Mouse (Mus musculus): ENCODE data around the gene Ifngr1. TPM values are rescaled to one million over a fixed set of nuclear protein-coding genes. Genes with fewer than 3 reads are reported as not detected.

Gene Ifngr1
- total RNA-seq, 2 experiments from 2014 or later, result 163 to 197 TPM

DNA sequence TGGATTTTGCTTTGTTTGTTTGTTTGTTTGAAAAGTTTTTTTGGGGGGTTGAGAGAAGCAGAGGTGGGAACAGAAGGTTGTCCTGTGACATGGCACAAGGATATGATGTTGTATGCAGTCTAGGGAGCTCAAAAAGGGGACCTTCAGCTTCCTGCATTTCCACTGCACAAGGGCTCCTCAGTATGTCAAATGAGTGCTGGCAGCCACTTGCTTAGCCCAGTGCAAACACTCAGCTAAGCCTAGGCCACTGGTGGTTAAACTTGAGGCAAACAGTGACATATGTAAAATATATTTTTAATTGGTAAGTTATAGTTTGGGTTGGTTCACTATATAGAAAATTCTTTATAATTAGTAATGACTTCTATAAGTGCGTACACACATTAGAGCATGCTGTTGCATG lies 32.9 kb downstream of the Ifngr1 start:
- no peak for ATAC-seq (replicated peaks; ENCODE audit: low FRiP score, low TSS enrichment, poor library complexity, severe bottlenecking)

DNA sequence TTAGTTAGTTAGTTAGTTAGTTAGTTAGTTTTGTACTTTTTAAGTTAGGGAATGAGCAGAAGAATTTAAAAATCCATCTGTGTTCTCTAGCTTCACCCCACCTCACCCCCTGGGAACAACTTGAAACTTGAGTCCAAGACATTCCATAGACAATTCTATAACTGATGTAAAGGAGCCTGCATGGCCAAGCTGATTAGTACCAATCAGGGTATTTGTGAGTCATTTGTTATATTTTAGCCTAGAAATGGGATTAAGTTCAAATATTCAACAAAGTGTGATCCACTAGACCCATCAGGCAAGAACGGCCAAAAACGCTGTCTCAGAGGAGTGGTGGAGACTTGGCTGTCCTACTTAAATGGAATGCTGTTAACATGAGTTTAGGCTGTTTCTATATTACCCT lies 35.6 kb downstream of the Ifngr1 start:
- no peak for ATAC-seq (replicated peaks; ENCODE audit: low FRiP score, low TSS enrichment, poor library complexity, severe bottlenecking)

DNA sequence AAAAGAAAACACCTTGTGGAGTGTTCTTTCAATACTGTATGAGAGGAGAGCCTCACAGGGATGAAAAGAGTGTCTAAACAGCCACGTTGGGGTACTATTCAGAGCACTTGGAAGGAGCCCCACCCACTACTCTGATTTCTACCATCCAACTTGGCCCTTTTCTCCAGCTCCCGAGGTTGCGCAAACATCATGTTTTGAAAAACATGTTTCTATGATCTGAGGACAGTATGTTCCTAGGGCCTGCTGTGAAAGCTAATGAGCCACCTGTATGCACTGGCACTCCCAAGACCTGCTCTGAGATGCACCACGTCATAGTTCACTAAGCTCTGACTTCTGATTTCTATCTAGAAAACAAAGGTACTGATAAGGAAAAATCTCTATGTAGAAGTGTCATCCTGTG lies 36.0 kb downstream of the Ifngr1 start:
- no peak for ATAC-seq (replicated peaks; ENCODE audit: low FRiP score, low TSS enrichment, poor library complexity, severe bottlenecking)

DNA sequence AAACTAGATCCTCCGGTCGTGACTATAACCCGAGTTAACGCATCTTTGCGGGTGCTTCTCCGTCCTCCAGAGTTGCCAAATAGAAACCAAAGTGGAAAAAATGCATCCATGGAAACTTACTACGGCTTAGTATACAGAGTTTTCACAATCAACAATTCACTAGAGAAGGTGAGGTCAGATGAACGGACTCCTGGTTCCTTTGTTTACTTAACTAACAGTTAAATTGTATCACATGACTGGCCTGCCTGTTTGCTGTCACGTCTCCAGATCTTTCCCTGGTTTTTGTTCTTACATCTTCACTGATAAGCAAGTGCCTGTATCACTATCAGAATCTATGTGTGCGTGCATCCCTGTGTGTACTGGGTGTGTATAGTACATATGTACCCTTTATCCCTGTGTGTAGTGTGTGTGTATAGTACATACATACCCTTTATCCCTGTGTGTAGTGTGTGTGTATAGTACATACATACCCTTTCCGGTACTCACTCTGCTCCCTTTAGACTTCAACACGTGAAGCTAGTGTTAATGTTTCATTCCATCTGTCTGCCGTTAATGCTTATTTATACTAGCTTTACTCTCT lies 40.0 kb downstream of the Ifngr1 start:
- ATAC-seq (replicated peaks; ENCODE audit: low FRiP score, low TSS enrichment, poor library complexity, severe bottlenecking), result no peak

DNA sequence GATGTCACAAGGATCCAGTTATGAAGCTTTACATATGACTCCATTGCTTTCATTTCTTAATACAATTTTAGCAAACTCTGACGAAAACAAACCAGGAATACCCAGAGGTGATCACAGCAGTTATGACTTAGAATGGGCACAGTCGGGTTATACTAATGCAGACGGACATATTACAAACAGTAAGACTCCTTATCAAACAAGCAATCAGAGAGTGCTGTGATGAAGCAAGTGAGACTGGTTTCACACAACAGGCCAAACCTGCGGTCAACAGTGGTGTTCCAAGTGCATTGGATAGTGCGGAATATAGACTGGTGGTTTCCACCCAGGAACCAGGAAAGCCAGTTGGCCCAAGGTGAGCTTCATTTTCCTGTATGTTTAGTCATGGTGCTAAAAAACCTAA lies 47.1 kb downstream of the Ifngr1 start:
- ATAC-seq (replicated peaks; ENCODE audit: low FRiP score, low TSS enrichment, poor library complexity, severe bottlenecking), result no peak

DNA sequence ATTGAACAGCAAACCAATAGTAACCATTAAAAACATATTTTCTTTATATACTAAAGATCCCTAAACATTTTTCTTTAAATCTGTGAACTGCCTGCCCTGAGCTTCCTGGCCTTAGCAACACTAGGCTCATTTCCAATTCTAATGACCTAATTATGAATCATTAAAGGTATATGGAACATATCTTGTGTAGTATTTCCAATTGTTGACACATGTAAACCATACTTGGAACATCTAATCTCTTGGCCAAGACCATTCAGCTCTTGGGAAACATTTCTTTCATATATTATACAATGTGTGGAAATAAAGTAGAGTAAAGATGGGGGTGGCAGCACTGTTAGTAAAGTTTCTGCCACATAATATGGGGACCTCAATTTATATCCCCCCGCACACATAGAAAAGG lies 47.9 kb downstream of the Ifngr1 start:
- ATAC-seq (replicated peaks; ENCODE audit: low FRiP score, low TSS enrichment, poor library complexity, severe bottlenecking), result no peak

DNA sequence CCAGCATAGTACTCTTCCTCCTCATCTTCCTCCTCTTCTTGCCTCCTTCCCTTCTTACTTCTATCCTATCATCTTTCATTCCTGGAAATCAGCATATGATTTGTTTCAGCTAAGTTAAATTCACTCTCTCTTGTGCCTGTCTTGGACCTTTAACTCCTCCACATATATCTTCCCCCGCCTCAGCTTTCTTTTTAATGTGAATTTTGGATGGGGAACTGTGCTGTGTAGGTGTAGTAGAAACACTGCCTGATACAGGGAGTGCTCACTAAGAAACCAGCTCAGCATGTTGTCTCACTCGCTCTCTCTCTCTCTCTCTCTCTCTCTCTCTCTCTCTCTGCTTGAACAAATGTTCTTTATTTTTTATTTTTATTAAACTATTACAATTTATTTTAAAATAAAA lies 53.4 kb downstream of the Ifngr1 start:
- no peak for ATAC-seq (replicated peaks; ENCODE audit: low FRiP score, low TSS enrichment, poor library complexity, severe bottlenecking)

DNA sequence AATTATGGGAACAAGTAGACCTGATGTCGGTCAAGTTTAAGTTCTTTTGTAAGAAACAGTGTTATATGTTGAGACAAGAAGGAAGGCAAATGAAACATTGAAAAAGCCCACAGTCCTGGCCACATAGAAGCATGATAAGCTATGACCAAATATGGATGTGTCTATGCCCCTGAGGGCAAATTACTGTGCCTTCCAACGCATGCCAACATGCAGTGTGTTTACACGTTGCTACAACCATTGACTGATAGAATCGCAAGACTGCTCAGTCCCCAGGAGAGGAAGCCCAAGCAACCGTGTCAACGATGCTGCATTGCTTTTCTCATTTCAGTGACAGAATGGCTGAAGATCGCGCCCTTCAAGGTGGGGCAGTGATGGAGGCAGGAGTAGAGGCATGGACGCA lies 65.7 kb downstream of the Ifngr1 start:
- ATAC-seq (replicated peaks; ENCODE audit: low FRiP score, low TSS enrichment, poor library complexity, severe bottlenecking), result no peak

Other genes with a start within 250 kb of the Ifngr1 start
- gene Olig3, start 235.4 kb upstream of the Ifngr1 start, total RNA-seq (2014; fragmentation: Nextera tagmentation), result not detected in 2 replicates
- not detected in 2 replicates for gene Olig3, start 235.4 kb upstream of the Ifngr1 start, total RNA-seq (2017)
- not detected in 2 replicates for gene Il22ra2, start 30.0 kb downstream of the Ifngr1 start, total RNA-seq (2014; fragmentation: Nextera tagmentation)
- gene Il22ra2, start 30.0 kb downstream of the Ifngr1 start, total RNA-seq (2017), result 0.11 TPM in 1 of 2 replicates, not detected in the other
- gene Il20ra, start 120.6 kb downstream of the Ifngr1 start, total RNA-seq (2014; fragmentation: Nextera tagmentation), result not detected in 2 replicates
- not detected in 2 replicates for gene Il20ra, start 120.6 kb downstream of the Ifngr1 start, total RNA-seq (2017)

All from megakaryocyte-erythroid progenitor cell, adult 5-6 weeks (primary cell).